Mouse (Mus musculus) cerebellum, adult 9-10 months (tissue): ENCODE data around the gene Esp24.
"Not testable (repeated sequence)": the region's sequence is repeated elsewhere in the genome, so short reads cannot be mapped to it uniquely, and the experiment has no call there.

ENCODE experiments used
- DNase-seq: peaks from one replicate; pipeline ENCODE4 v3.0.0; 2022

Esp24 gene

DNA sequence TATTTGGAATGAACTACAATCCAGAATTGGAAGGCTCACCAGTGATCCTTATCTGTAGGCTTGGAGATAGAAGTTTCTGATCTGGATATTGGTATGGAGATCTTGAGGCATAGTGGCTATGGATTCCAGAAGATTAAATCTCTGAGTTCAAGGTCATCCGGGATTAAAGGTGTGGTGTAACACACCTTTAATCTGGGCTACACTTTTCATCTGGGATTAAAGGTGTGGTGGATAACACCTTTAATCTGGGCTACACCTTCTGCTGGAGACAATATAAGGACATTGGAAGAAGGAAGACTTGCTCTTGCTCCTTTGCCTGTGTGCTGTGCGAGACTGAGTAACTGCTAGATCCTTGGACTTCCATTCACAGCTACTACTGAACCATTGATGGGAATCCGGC, at the start of gene Esp24:
Gene Esp24 (plus strand): TSS at position 301 of the 400 bp plus-strand sequence.
- DNase-seq: not testable (repeated sequence)

DNA sequence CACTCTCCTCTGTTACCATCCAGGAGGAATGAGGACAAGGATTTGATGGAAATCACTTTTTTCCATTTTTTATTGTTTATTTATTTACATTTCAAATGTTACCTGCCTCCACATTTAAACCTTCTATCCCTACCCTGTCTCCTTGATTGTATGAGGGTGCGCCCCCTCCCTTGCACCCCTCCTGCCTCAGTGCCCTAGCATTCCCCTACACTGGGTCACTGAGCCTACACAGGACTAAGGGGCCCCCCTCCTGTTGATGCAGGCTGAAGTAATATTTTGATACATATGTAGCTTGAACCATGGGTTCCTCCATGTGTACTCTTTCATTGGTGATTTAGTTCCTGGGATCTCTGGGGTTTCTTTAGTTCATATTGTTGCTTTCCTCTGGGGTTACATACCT, 26.6 kb upstream of the Esp24 start:
- no peak for DNase-seq

DNA sequence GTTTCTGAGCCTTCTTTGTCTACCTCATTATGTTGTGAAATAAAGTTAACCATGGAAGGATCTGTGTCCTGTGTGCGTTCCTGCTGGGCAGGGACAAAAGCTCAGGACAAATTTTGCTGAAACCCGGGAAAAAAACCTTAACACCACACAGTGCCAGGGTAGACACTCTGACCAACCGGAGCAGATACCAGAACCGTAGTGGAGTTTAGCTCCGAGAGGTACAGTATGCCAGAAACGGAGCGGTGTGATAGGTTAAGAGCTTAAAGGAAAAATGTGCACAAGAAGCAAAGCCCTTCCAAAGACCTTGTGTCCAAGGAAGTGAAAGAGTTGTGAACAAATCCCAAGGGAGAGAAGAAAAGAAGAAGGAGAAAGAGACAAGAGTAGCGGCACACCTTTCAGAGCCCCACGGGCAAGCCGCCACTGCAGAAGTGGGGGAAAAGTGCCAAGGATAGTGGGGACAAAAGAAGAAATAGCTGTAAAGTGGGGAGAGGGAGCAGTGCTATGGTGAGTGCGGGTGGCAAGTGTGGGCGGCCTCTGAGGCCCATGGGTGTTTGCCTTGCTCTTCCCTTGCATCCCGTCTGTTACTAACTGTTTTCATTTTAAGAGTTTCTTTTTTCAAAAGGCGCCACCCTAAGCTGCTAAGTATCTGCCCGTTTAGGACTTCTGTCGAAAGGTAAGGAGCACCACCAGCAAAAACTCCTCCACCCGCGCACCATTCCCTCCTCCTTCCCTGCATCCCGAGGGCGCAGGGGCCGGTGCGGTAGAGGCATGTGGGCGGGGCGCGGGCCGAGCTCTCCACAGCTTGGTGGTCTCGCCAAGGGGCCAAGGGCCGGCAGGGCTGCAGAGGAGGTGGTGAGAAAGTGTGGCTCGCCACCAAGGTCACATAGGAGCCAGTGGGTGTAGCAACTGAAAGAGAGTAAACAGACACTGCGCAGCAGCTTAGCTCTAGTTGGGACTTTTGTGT, 25.5 kb upstream of the Esp24 start:
- DNase-seq: no peak

DNA sequence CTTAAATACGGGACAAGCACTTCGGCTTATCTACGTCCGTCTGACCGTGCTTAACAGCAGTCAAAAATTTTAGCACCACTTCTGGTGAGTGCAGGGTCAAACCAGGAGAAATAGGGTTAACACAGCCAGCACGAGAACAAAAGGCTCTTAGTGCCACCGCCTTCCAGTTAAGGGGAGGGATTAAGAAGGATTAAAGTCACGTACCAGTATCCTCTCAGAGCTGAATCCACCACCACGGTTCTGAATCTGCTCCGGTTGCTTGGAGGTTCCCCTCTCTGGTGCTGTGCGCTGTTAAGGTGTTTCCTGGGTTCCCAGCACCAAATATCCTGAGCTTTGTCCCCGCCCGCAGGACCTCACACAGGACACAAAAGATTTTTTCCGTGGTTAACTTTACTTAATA, 19.3 kb upstream of the Esp24 start:
- DNase-seq: no peak

DNA sequence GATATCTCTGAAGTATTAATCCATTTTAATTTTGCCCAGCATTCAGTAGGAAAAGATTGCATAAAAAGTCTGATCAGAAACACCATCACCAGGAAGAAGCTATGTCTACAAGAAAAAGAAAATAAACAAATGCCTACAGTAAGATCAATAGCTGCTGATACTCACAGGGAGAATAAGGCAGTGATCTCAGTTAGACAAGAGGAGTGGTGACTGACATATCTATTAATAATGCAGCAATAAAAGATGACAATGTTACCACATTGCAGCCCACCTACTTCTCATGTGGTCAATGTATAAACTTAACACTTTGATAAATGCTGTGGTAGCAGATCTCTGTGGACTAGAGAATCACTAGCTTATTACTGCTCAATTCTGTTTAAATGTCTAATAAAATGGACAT, 6.7 kb downstream of the Esp24 start, which contains the start of gene Gm21903:
Gene Gm21903 (minus strand): TSS at position 101 of the 400 bp plus-strand sequence.
- DNase-seq: no peak

DNA sequence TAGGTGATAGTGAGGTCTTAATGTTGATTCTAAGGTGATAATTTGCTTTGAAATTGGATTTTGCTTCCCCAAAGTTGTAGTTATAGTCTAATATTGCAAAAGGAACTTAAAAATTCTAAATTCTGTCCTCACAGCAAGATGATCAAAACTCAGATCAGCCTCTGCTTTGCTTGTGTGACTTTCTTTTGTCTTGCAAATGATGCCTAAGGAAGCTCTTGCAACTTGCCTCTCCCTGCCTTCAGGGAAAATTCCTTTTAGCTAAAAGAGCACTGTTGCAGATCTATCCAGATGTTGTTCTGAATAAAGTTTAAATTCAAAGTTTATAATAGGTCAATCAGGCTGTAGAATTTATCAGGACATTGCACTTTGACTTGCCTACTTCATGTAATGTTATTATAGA, 27.1 kb downstream of the Esp24 start:
- no peak for DNase-seq

DNA sequence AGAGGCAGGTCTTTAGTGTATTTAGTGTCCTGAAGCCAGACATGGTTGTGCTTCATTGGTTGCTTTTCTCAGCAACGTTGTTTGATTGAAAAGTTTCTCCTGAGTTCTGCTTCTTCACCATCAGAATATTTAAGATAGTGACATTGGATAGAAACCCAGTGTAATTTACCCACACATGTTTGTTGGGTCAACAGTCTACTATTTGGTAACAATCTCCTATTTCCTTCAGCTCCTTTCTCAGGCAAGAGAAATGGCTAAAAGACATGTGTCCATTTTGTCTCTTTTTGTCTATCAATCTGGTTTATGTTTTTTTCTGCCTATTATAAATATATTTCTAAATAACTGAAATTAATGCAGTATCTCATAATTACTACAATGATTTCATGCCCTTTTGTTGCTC, 40.4 kb downstream of the Esp24 start, which contains the start of gene Esp23:
Gene Esp23 (minus strand): TSS at position 101 of the 400 bp plus-strand sequence.
- no peak for DNase-seq
